Comparison of ENCODE assay signal across 16 mouse cellular contexts in genomic region chr2:126596347-126597072, GRCm38 (mm10). TPM values are rescaled to one million over a fixed set of nuclear protein-coding genes. Genes with fewer than 3 reads are reported as not detected.
A peak's percentile ranks its signal among the peaks of the same experiment; 100 is the strongest.
DNase-seq lines count a peak whose midpoint lies in the region; ATAC-seq and TF ChIP-seq lines count a peak whose summit lies in the region.
"Had no signal": no experiment of that assay in that cellular context is flagged by ENCODE, and none has a peak within 500 bp of the region (broad histone marks: within the 10 kb centered on the region; RNA-seq: fewer than 3 reads in every experiment).

No protein-coding gene starts in this region.

- H3K27ac ChIP-seq in kidney, postnatal 0 days, result no peak overlapping the region
- H3K27ac ChIP-seq in kidney, embryonic 15.5 days, result no peak overlapping the region
- H3K27ac ChIP-seq in bone marrow, adult 2 months (ENCODE audit: control insufficient read depth, insufficient read depth, low read depth, low read length, poor library complexity), result peak overlapping the region; percentile 82; the same call in 1 of the 2 replicates
- H3K27ac ChIP-seq in small intestine, adult 2 months (ENCODE audit: insufficient read depth, low read depth, low read length), result peak overlapping the region; percentile 66
- H3K27ac ChIP-seq: hindbrain, embryonic 14.5 days; liver, embryonic 13.5 days; midbrain, embryonic 13.5 days had no signal

- H3K4me1 ChIP-seq in kidney, postnatal 0 days (replicated peaks; ENCODE audit: insufficient read depth, low read length), result peaks cover 4% of the 10 kb centered on the region; the same call in 1 of the 2 replicates
- H3K4me1 ChIP-seq in kidney, embryonic 15.5 days, result peaks cover 16% of the 10 kb centered on the region
- peaks cover 1% of the 10 kb centered on the region; the same call in 1 of the 2 replicates for H3K4me1 ChIP-seq in bone marrow, adult 2 months (ENCODE audit: control insufficient read depth, insufficient read depth, low read length)
- H3K4me1 ChIP-seq in small intestine, adult 2 months (ENCODE audit: control insufficient read depth, insufficient read depth, insufficient read length, low read length), result peaks cover 12% of the 10 kb centered on the region; the same call in 1 of the 2 replicates
- H3K4me1 ChIP-seq: midbrain, embryonic 13.5 days had no signal

- DNase-seq in kidney, postnatal 0 days (ENCODE audit: low spot score), result no peak
- peak; percentile 69 for DNase-seq in testis, postnatal 14 days (ENCODE audit: low spot score)
- DNase-seq in testis, postnatal 10 days (ENCODE audit: low spot score), result no peak
- DNase-seq in cerebellum, adult 9-11 months, result no peak
- no peak for DNase-seq in frontal cortex, postnatal 10 days (ENCODE audit: low spot score in 2 of 2)
- DNase-seq: adrenal gland, postnatal 10 days; cerebellum, adult 8-10 months; forebrain, postnatal 0 days; kidney, adult 18-20 months; liver, embryonic 13.5 days had no signal

- no peaks in the 10 kb centered on the region for H3K27me3 ChIP-seq in kidney, postnatal 0 days (ENCODE audit: insufficient read depth, low read length)
- H3K27me3 ChIP-seq in kidney, embryonic 15.5 days, result no peaks in the 10 kb centered on the region
- no peaks in the 10 kb centered on the region for H3K27me3 ChIP-seq in small intestine, adult 2 months (ENCODE audit: control insufficient read depth, insufficient read depth, low read length)

- 89% methylated on average over 7 of the region's 7 CpGs for WGBS in kidney, postnatal 0 days
- WGBS in kidney, embryonic 15.5 days, result 93% methylated on average over 7 of the region's 7 CpGs
- WGBS in bone marrow, adult 2 months, result 82% methylated on average over 7 of the region's 7 CpGs
- 90% methylated on average over 7 of the region's 7 CpGs for WGBS in small intestine, adult 2 months

- H3K36me3 ChIP-seq in kidney, postnatal 0 days (ENCODE audit: insufficient read depth, low read length), result no peaks in the 10 kb centered on the region
- H3K36me3 ChIP-seq in kidney, embryonic 15.5 days, result no peaks in the 10 kb centered on the region
- no peaks in the 10 kb centered on the region for H3K36me3 ChIP-seq in small intestine, adult 2 months (ENCODE audit: control insufficient read depth, insufficient read depth, low read length)
- H3K36me3 ChIP-seq: liver, embryonic 13.5 days; midbrain, embryonic 13.5 days had no signal

- no peak overlapping the region for H3K4me3 ChIP-seq in kidney, postnatal 0 days (replicated peaks; ENCODE audit: low read depth, low read length)
- H3K4me3 ChIP-seq in kidney, embryonic 15.5 days (replicated peaks), result no peak overlapping the region
- no peak overlapping the region for H3K4me3 ChIP-seq in bone marrow, adult 2 months (replicated peaks; ENCODE audit: control insufficient read depth, low read depth, low read length)
- no peak overlapping the region for H3K4me3 ChIP-seq in small intestine, adult 2 months (ENCODE audit: low read depth, low read length)
- H3K4me3 ChIP-seq: liver, embryonic 13.5 days; midbrain, embryonic 13.5 days; myocyte had no signal

- H3K4me2 ChIP-seq in kidney, postnatal 0 days (ENCODE audit: low read length), result no peak overlapping the region
- no peak overlapping the region for H3K4me2 ChIP-seq in kidney, embryonic 15.5 days
- H3K4me2 ChIP-seq: hindbrain, embryonic 14.5 days; midbrain, embryonic 13.5 days had no signal

- H3K9ac ChIP-seq in kidney, postnatal 0 days (ENCODE audit: low read depth, low read length), result no peak overlapping the region
- H3K9ac ChIP-seq in kidney, embryonic 15.5 days, result no peak overlapping the region
- H3K9ac ChIP-seq: forebrain, postnatal 0 days; hindbrain, embryonic 14.5 days; liver, embryonic 13.5 days; midbrain, embryonic 13.5 days had no signal

- no peaks in the 10 kb centered on the region for H3K9me3 ChIP-seq in kidney, postnatal 0 days (replicated peaks; ENCODE audit: low read length)
- H3K9me3 ChIP-seq in kidney, embryonic 15.5 days (replicated peaks), result no peaks in the 10 kb centered on the region
- H3K9me3 ChIP-seq: liver, embryonic 13.5 days; midbrain, embryonic 13.5 days had no signal

- no peak for TF ChIP-seq POLR2A in bone marrow, adult 2 months (IDR thresholded peaks at IDR 0.05; ENCODE audit: borderline replicate concordance, control insufficient read depth, low read depth, low read length)
- no peak for TF ChIP-seq POLR2A in small intestine, adult 2 months (IDR thresholded peaks at IDR 0.05; ENCODE audit: low read depth, low read length)

- ATAC-seq in kidney, postnatal 0 days (replicated peaks; ENCODE audit: low FRiP score, low read depth), result no peak
- ATAC-seq in kidney, embryonic 15.5 days (replicated peaks; ENCODE audit: low FRiP score), result no peak
- ATAC-seq: forebrain, postnatal 0 days; midbrain, embryonic 13.5 days had no signal

- peak; percentile 30 for TF ChIP-seq CTCF in kidney, postnatal 0 days (IDR thresholded peaks at IDR 0.05; ENCODE audit: low read depth)
- no peak for TF ChIP-seq CTCF in bone marrow, adult 2 months (IDR thresholded peaks at IDR 0.05; ENCODE audit: control insufficient read depth, insufficient read depth, low read length)
- TF ChIP-seq CTCF in small intestine, adult 2 months (IDR thresholded peaks at IDR 0.05; ENCODE audit: extremely low read depth, insufficient read length, insufficient replicate concordance, low read depth, low read length), result no peak

RNA-seq across cellular contexts. Expression of gene Hdc, which starts 22.6 kb away (rescaled TPM):
- polyA plus RNA-seq in kidney, postnatal 0 days (2015; fragmentation: Nextera tagmentation; extraction: Ambion mirVana), result 223 and 250 TPM in 2 replicates
- 85.0 and 102 TPM in 2 replicates for polyA plus RNA-seq in kidney, embryonic 15.5 days (2015; fragmentation: Nextera tagmentation; extraction: Ambion mirVana)
- polyA plus RNA-seq in bone marrow, adult 2 months (2011; ENCODE audit: insufficient read depth, insufficient read length, low replicate concordance, missing spikeins), result 14.8 and 39.7 TPM in 2 replicates
- 1.0 and 1.2 TPM in 2 replicates for polyA plus RNA-seq in small intestine, adult 2 months (2012; rRNA removed)

RNA-seq across cellular contexts. Expression of gene Slc27a2, which starts 44.3 kb away (rescaled TPM):
- polyA plus RNA-seq in kidney, postnatal 0 days (2015; fragmentation: Nextera tagmentation; extraction: Ambion mirVana), result 214 and 258 TPM in 2 replicates
- 32.9 and 35.3 TPM in 2 replicates for polyA plus RNA-seq in kidney, embryonic 15.5 days (2015; fragmentation: Nextera tagmentation; extraction: Ambion mirVana)
- 0.77 and 13.0 TPM in 2 replicates for polyA plus RNA-seq in bone marrow, adult 2 months (2011; ENCODE audit: insufficient read depth, insufficient read length, low replicate concordance, missing spikeins)
- 72.1 and 80.3 TPM in 2 replicates for polyA plus RNA-seq in small intestine, adult 2 months (2012; rRNA removed)
- polyA plus RNA-seq: myocyte had no signal

Comparison
In these comparisons a context has a peak if more than half of its experiments do, and no peak if none do; other contexts are left out.
1. H3K27ac ChIP-seq: peak in bone marrow, adult 2 months (single experiment) and small intestine, adult 2 months (single experiment); none in kidney, postnatal 0 days (single experiment) and kidney, embryonic 15.5 days (single experiment).